Mouse (Mus musculus): Measurements from ENCODE around the gene Dpep3. TPM values are rescaled to one million over a fixed set of nuclear protein-coding genes. Genes with fewer than 3 reads are reported as not detected.

The Dpep3 gene
- polyA plus RNA-seq (2017; shearing (Covaris generic)), result 0.22 TPM

DNA sequence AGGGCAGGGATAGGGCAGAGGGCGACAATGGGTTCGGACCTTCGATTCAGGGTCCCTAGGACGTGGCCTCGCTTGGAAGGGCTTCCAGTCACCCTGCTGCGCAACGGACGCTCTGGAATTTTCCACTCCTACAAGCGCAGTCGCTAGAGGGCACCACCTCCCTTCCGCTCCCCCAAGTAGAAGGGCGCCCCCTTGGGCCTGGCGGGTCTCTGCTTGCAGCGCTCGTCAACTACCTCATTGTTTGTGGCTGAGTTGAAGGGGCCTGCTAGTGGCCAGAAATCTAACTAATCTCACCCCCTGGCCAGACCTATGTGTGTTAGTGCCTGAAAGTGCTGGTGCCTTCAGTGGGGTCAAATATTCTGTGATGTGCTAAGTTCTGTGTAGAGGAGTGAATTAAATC lies at the start of gene Dpep3:
Gene Dpep3 (minus strand): TSS at position 105 of the 400 bp plus-strand sequence.

DNA sequence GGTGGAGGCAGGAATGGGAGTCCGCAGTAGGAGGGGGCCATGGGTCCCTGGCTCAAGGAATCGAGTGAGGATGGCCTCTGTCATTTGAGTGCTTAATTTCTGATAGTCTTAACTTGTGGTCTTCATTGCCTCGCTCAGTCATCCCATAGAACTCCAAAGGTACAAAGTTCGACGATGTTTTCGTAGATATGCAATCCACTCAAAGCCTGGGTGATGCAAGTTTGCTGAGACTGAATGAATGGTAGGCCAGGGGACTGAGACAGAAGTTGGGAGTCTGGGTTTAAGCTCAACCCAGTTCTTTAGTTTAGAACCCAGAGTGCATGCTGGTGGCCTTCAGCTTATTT lies 32.4 kb upstream of the Dpep3 start, which contains the start of gene Ddx28:
Gene Ddx28 (minus strand): TSS at position 240 of the 344 bp plus-strand sequence.

DNA sequence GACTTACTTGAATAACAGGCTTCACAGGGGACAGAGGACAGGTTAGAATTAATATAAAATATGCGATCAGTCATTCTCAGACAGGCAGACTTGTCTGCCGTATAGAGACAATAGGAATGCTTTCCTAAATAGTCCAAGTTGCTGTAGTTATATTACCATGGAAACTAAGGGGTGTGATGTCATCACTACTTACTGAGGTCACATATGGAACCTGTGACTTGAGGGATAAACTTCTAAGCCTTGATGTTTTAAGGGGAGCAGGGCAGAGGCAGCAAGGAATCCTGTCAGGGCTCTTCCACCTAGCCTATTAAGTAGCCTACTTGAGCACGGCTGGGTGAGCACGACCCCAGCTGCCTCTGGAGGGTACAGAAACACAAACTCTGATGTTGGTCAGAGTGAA lies 26.6 kb upstream of the Dpep3 start, which contains the start of gene Dpep2nb:
Gene Dpep2nb (minus strand): TSS at position 101 of the 400 bp plus-strand sequence.

DNA sequence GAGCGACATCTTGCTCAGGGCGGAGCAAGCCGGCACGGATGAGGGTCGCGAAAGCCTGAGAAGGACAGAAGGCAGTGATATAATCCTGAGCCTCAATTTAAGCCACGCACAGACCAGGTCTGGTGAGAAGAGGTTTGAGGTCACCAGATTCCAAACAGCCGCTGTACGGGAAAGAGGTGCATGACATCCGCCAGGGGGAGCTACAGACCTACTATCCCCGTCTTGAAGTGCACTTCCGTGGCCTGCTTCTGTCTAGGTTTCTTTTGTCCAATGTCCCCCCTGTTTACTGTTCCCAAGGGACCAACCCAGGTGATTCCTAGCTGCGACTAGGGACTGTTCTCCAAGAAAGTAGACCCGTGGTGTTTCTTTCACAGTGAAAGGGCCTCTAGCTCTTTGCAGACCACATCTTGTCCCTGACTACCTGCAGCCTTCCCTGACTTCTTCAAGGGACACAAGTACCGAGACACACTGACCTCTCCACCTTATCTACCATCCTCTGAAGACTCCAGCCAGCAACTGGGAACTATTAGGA lies 11.7 kb upstream of the Dpep3 start, which contains the start of gene Dus2:
Gene Dus2 (plus strand): TSS at position 482 of the 532 bp plus-strand sequence.

DNA sequence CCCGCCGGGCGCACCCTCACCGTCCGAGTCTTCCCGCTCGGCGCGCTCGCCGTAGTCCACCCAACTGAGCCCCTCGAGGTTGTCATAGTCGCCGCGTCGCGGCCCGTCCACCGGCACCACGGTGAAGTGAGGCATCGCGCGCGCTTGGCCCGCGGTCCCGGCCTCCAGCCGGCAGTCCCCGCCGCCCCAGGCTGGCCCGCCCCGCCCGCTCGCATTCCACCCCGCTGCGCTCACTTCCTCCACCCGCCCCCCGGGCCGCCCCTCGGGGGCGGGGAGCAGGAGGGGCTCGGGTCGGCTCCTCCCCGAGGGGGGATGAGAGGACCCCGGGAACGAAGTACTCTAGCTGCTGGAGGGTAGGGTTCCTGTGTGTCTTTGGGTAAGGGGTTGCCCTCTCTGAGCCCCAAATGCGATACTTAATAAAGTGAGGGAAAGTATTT lies 13.3 kb downstream of the Dpep3 start, which contains the start of gene Slc12a4:
Gene Slc12a4 (minus strand): TSS at position 193 of the 437 bp plus-strand sequence.

DNA sequence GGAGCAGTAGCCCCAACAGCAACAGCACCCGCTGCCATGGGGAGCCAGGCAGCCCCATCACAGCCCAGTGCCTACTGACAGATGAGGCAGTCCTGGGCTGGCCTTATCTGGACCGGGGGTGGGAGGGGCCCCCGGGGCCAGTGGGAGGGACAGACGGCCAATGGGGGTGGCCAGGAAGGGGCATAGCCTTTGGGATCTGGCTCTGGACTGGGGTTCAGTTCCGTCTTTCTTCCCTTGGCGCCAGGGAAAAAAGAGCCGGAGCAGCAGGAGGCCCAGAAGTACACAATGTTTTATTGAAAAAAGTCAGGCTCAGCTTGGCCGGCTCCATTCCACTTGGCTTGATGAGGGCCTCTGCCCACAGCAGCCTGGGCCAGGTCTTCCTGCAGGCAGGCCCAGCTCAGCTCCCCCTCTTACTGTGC lies 35.9 kb downstream of the Dpep3 start, which contains the start of gene Lcat:
Gene Lcat (minus strand): TSS at position 62 of the 419 bp plus-strand sequence.

DNA sequence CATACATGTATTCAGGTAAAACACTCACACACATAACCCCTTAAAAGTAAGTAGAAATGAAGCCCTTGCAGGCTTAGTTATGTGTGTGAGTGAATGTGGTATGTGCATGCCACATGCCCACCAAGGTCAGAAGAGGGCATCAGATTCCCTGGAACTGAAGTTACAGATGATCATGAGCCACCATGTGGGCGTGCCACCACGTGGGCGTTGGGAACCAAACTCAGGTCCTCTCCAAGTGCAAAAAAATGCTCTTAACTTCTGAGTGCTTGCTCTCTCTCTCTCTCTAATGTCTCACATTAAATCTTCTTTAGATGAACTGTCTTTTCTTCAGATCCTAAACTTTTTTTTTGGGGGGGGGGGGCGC lies 40.9 kb downstream of the Dpep3 start, which contains the start of gene Psmb10:
Gene Psmb10 (minus strand): TSS at position 139 of the 364 bp plus-strand sequence.

DNA sequence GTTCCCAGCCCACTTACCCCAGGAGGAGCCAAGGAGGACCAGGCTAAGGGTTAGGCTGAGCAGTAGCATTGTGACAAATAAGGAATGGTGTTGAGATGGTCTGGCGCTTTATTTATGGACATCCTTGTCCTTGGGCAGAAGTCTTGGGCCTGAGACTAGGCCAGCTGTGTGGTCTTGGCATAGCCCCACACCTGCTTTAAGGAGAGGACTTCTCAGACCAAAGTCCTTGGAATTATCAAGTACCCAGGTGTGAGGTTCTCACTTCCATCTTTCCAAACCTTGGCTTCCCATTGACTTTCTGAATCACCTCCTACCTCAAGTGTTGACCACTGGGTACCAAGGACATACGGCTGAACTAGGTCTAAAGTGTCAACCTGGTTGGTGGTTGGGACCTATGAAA lies 45.5 kb downstream of the Dpep3 start, which contains the start of gene Ctrl:
Gene Ctrl (minus strand): TSS at position 101 of the 400 bp plus-strand sequence.

Other genes with a start within 250 kb of the Dpep3 start
- gene Gfod2, start 220.8 kb downstream of the Dpep3 start, polyA plus RNA-seq (2017; shearing (Covaris generic)), result 7.1 TPM
- 63.2 TPM for gene Ranbp10, start 152.1 kb downstream of the Dpep3 start, polyA plus RNA-seq (2017; shearing (Covaris generic))
- not detected for gene Tsnaxip1, start 151.7 kb downstream of the Dpep3 start, polyA plus RNA-seq (2017; shearing (Covaris generic))
- 18.8 TPM for gene Cenpt, start 126.2 kb downstream of the Dpep3 start, polyA plus RNA-seq (2017; shearing (Covaris generic))
- gene Thap11, start 124.3 kb downstream of the Dpep3 start, polyA plus RNA-seq (2017; shearing (Covaris generic)), result 15.4 TPM
- gene Nutf2, start 118.8 kb downstream of the Dpep3 start, polyA plus RNA-seq (2017; shearing (Covaris generic)), result 11.2 TPM
- 77.2 TPM for gene Edc4, start 98.5 kb downstream of the Dpep3 start, polyA plus RNA-seq (2017; shearing (Covaris generic))
- 1.1 TPM for gene Nrn1l, start 85.9 kb downstream of the Dpep3 start, polyA plus RNA-seq (2017; shearing (Covaris generic))
- gene Pskh1, start 79.0 kb downstream of the Dpep3 start, polyA plus RNA-seq (2017; shearing (Covaris generic)), result 18.5 TPM
- gene Ctrl, start 45.6 kb downstream of the Dpep3 start, polyA plus RNA-seq (2017; shearing (Covaris generic)), result 0.59 TPM
- 256 TPM for gene Psmb10, start 41.0 kb downstream of the Dpep3 start, polyA plus RNA-seq (2017; shearing (Covaris generic))
- gene Lcat, start 36.0 kb downstream of the Dpep3 start, polyA plus RNA-seq (2017; shearing (Covaris generic)), result not detected
- 13.7 TPM for gene Slc12a4, start 13.3 kb downstream of the Dpep3 start, polyA plus RNA-seq (2017; shearing (Covaris generic))
- 40.4 TPM for gene Dus2, start 11.9 kb upstream of the Dpep3 start, polyA plus RNA-seq (2017; shearing (Covaris generic))
- 0.74 TPM for gene Dpep2nb, start 26.5 kb upstream of the Dpep3 start, polyA plus RNA-seq (2017; shearing (Covaris generic))
- 7.5 TPM for gene Ddx28, start 32.5 kb upstream of the Dpep3 start, polyA plus RNA-seq (2017; shearing (Covaris generic))
- 187 TPM for gene Nfatc3, start 79.4 kb upstream of the Dpep3 start, polyA plus RNA-seq (2017; shearing (Covaris generic))
- 1.1 TPM for gene Esrp2, start 157.5 kb upstream of the Dpep3 start, polyA plus RNA-seq (2017; shearing (Covaris generic))
- gene Pla2g15, start 171.0 kb upstream of the Dpep3 start, polyA plus RNA-seq (2017; shearing (Covaris generic)), result 4.3 TPM
- gene Slc7a6, start 189.4 kb upstream of the Dpep3 start, polyA plus RNA-seq (2017; shearing (Covaris generic)), result 30.3 TPM
- gene Slc7a6os, start 231.5 kb upstream of the Dpep3 start, polyA plus RNA-seq (2017; shearing (Covaris generic)), result 70.7 TPM
- 30.2 TPM for gene Prmt7, start 231.5 kb upstream of the Dpep3 start, polyA plus RNA-seq (2017; shearing (Covaris generic))

Data from effector memory CD4-positive, alpha-beta T cell, adult 7 months (primary cell).